Comparison of ENCODE assay signal across 8 mouse cellular contexts in genomic region chr6:101261513-101261912, GRCm38 (mm10).
DNase-seq lines count a peak whose midpoint lies in the region; ATAC-seq and TF ChIP-seq lines count a peak whose summit lies in the region.

No protein-coding gene starts in this region.

- no peak for TF ChIP-seq EP300 in heart, postnatal 0 days (IDR thresholded peaks at IDR 0.05; ENCODE audit: low read depth)

- no peaks in the 10 kb centered on the region for H3K36me3 ChIP-seq in heart, postnatal 0 days (replicated peaks; ENCODE audit: control insufficient read depth, insufficient read depth, low read length)

- H3K27me3 ChIP-seq in heart, postnatal 0 days (ENCODE audit: control insufficient read depth, insufficient read depth, low read length): no peaks in the 10 kb centered on the region

- H3K9me3 ChIP-seq in heart, postnatal 0 days (replicated peaks; ENCODE audit: control insufficient read depth, low read length): no peaks in the 10 kb centered on the region

- H3K4me2 ChIP-seq in heart, postnatal 0 days (ENCODE audit: low read depth, low read length): no peak overlapping the region

- intact Hi-C loops in left cerebral cortex, postnatal 25 days (cut with DNase I): loop anchor here (5.0 to 10.0 kb wide), 2 partner anchors 44 to 587 kb away; partner anchors contain the start of gene Shq1

- H3K4me3 ChIP-seq in heart, postnatal 0 days (ENCODE audit: low read depth, low read length): no peak overlapping the region

- 10% methylated on average over 4 of the region's 4 CpGs for WGBS in heart, postnatal 0 days

- ATAC-seq in heart, postnatal 0 days (ENCODE audit: insufficient read depth, low read depth): no peak

- TF ChIP-seq CTCF in heart, postnatal 0 days (IDR thresholded peaks at IDR 0.05; ENCODE audit: low read depth): peak; percentile 74

- no peak for DNase-seq in heart, postnatal 0 days (ENCODE audit: low spot score)
- DNase-seq in heart, adult 9 months (ENCODE audit: low spot score in 2 of 2): no peak
- DNase-seq in testis, postnatal 10 days (ENCODE audit: low spot score): peak; percentile 55
- DNase-seq in testis, postnatal 14 days (ENCODE audit: low spot score): no peak
- DNase-seq in cerebellum, postnatal 36 days: peak; percentile 8 to 43
- DNase-seq in left cerebral cortex, postnatal 25 days (ENCODE audit: low spot score in 2 of 2): peak; percentile 39 to 69
- DNase-seq in right cerebral cortex, postnatal 4 days: peak; percentile 56
- DNase-seq in MN1 (ENCODE audit: low spot score): no peak

- peaks cover 31% of the 10 kb centered on the region for H3K4me1 ChIP-seq in heart, postnatal 0 days (ENCODE audit: control insufficient read depth, insufficient read depth)

- H3K27ac ChIP-seq in heart, postnatal 0 days (ENCODE audit: low read depth): no peak overlapping the region

- H3K9ac ChIP-seq in heart, postnatal 0 days (replicated peaks; ENCODE audit: low read depth, low read length): no peak overlapping the region

Comparison
In these comparisons a context has a peak if more than half of its experiments do, and no peak if none do; other contexts are left out.
1. DNase-seq: peak in testis, postnatal 10 days (single experiment), cerebellum, postnatal 36 days (2 of 2), left cerebral cortex, postnatal 25 days (2 of 2) and right cerebral cortex, postnatal 4 days (single experiment); none in heart, postnatal 0 days (single experiment), heart, adult 9 months (0 of 2), testis, postnatal 14 days (single experiment) and MN1 (single experiment).